Mouse (Mus musculus): ENCODE data around the gene Arap1.

GRCm38 (mm10) chr7:101423970-101424369 is 76.1 kb downstream of the Arap1 start:
- TF ChIP-seq CTCF (conservative IDR thresholded peaks at IDR 0.05; ENCODE audit: low read length) (no peak), POU5F1 (IDR thresholded peaks at IDR 0.05; ENCODE audit: borderline replicate concordance, low read length) (no peak), NANOG (IDR thresholded peaks at IDR 0.05; ENCODE audit: borderline replicate concordance, low read length) (no peak)
